ENCODE assay signal across 8 mouse cellular contexts in genomic region chr7:25674719-25675300, GRCm38 (mm10). TPM values are rescaled to one million over a fixed set of nuclear protein-coding genes. Genes with fewer than 3 reads are reported as not detected.
A peak's percentile ranks its signal among the peaks of the same experiment; 100 is the strongest.
DNase-seq lines count a peak whose midpoint lies in the region; ATAC-seq and TF ChIP-seq lines count a peak whose summit lies in the region.

Gene Tmem91, minus strand, starts transcription at chr7:25675166.

- H3K9me3 ChIP-seq in heart, embryonic 14.5 days (ENCODE audit: control insufficient read depth, low read length) = no peaks in the 10 kb centered on the region
- no peaks in the 10 kb centered on the region for H3K9me3 ChIP-seq in E14TG2a.4 (ENCODE audit: low read length)
- H3K9me3 ChIP-seq in forebrain, embryonic 12.5 days = no peaks in the 10 kb centered on the region
- H3K9me3 ChIP-seq in neural tube, embryonic 13.5 days = no peaks in the 10 kb centered on the region

- H3K27me3 ChIP-seq in heart, embryonic 14.5 days (ENCODE audit: control insufficient read depth, insufficient read depth, low read length) = peaks cover 29% of the 10 kb centered on the region
- H3K27me3 ChIP-seq in E14TG2a.4 (ENCODE audit: insufficient read depth, low read length) = peaks cover 46% of the 10 kb centered on the region
- H3K27me3 ChIP-seq in forebrain, embryonic 12.5 days = peaks cover 48% of the 10 kb centered on the region
- peaks cover 48% of the 10 kb centered on the region for H3K27me3 ChIP-seq in neural tube, embryonic 13.5 days

- H3K4me3 ChIP-seq in heart, embryonic 14.5 days (ENCODE audit: control insufficient read depth in 1 of 2, insufficient read depth in 1 of 2, low read depth in 1 of 2, low read length in 2 of 2) = peak within 1 kb of the TSS; percentile 20 to 27; a peak in 3 of 4 replicates
- peak within 1 kb of the TSS; percentile 81 for H3K4me3 ChIP-seq in E14TG2a.4 (replicated peaks; ENCODE audit: low read length)
- H3K4me3 ChIP-seq in forebrain, embryonic 12.5 days (replicated peaks) = peak within 1 kb of the TSS; percentile 31
- H3K4me3 ChIP-seq in neural tube, embryonic 13.5 days = peak within 1 kb of the TSS; percentile 43

- intact Hi-C loops in left cerebral cortex, postnatal 36 days (cut with DNase I) = no loop called here

- H3K36me3 ChIP-seq in heart, embryonic 14.5 days (ENCODE audit: control insufficient read depth, insufficient read depth, low read length) = no peaks in the 10 kb centered on the region
- H3K36me3 ChIP-seq in E14TG2a.4 (ENCODE audit: insufficient read depth, low read length) = peaks cover 24% of the 10 kb centered on the region
- no peaks in the 10 kb centered on the region for H3K36me3 ChIP-seq in forebrain, embryonic 12.5 days (replicated peaks)
- no peaks in the 10 kb centered on the region for H3K36me3 ChIP-seq in neural tube, embryonic 13.5 days

- TF ChIP-seq CTCF in E14TG2a.4 (conservative IDR thresholded peaks at IDR 0.05; ENCODE audit: low read length) = no peak

- H3K9ac ChIP-seq in heart, embryonic 14.5 days (ENCODE audit: low read length) = 0 out of 2 replicates have a peak within 1 kb of the TSS, but pooled peaks have one; percentile 6
- peak within 1 kb of the TSS; percentile 40; the same call in 1 of the 2 replicates for H3K9ac ChIP-seq in forebrain, embryonic 12.5 days
- peak within 1 kb of the TSS; percentile 70 for H3K9ac ChIP-seq in neural tube, embryonic 13.5 days

- DNase-seq in heart, adult 9 months (ENCODE audit: low spot score in 2 of 2) = no peak
- no peak for DNase-seq in left cerebral cortex, postnatal 36 days (ENCODE audit: low spot score in 2 of 2)
- DNase-seq in adipocyte (ENCODE audit: low spot score) = no peak
- DNase-seq in spleen, postnatal 36 days (ENCODE audit: low spot score in 2 of 2) = no peak

- no peak within 1 kb of the TSS for H3K27ac ChIP-seq in heart, embryonic 14.5 days (replicated peaks in 1 of 2; ENCODE audit: control insufficient read depth in 1 of 2, insufficient read depth in 1 of 2, low read depth in 2 of 2, low read length in 2 of 2)
- H3K27ac ChIP-seq in forebrain, embryonic 12.5 days = no peak within 1 kb of the TSS
- no peak within 1 kb of the TSS for H3K27ac ChIP-seq in neural tube, embryonic 13.5 days (replicated peaks)

- peaks cover 8 to 16% of the 10 kb centered on the region in 2 experiments; a peak in 2 of 4 replicates for H3K4me1 ChIP-seq in heart, embryonic 14.5 days (ENCODE audit: control insufficient read depth in 2 of 2, insufficient read depth in 2 of 2, low read length in 2 of 2)
- H3K4me1 ChIP-seq in E14TG2a.4 (replicated peaks; ENCODE audit: low read depth, low read length) = peaks cover 53% of the 10 kb centered on the region
- peaks cover 9% of the 10 kb centered on the region for H3K4me1 ChIP-seq in forebrain, embryonic 12.5 days
- peaks cover 25% of the 10 kb centered on the region for H3K4me1 ChIP-seq in neural tube, embryonic 13.5 days (replicated peaks)

- WGBS in heart, embryonic 14.5 days = 2% methylated on average over 29 of the region's 29 CpGs
- WGBS in forebrain, embryonic 12.5 days = 3% methylated on average over 29 of the region's 29 CpGs
- 3% methylated on average over 29 of the region's 29 CpGs for WGBS in neural tube, embryonic 13.5 days

- no peak for ATAC-seq in heart, embryonic 14.5 days (ENCODE audit: insufficient number of reproducible peaks, insufficient read depth, low FRiP score, low read depth)
- 0 out of 2 replicates have a peak, but pooled peaks have one; percentile 27 for ATAC-seq in forebrain, embryonic 12.5 days (ENCODE audit: low FRiP score)
- peak; percentile 28 for ATAC-seq in neural tube, embryonic 13.5 days (ENCODE audit: low read depth)

- peak within 1 kb of the TSS; percentile 59 for H3K4me2 ChIP-seq in heart, embryonic 14.5 days (ENCODE audit: low read length)
- peak within 1 kb of the TSS; percentile 50 for H3K4me2 ChIP-seq in forebrain, embryonic 12.5 days
- H3K4me2 ChIP-seq in neural tube, embryonic 13.5 days = peak within 1 kb of the TSS; percentile 65

RNA-seq across cellular contexts. Expression of gene Tmem91, which starts in this region (rescaled TPM):
- 1.6 and 2.2 TPM in 2 replicates for polyA plus RNA-seq in heart, embryonic 14.5 days (2014; fragmentation: Nextera tagmentation; extraction: Ambion mirVana)
- polyA plus RNA-seq in forebrain, embryonic 12.5 days (2016; fragmentation: Nextera tagmentation; extraction: Ambion mirVana) = 3.2 and 4.0 TPM in 2 replicates
- 10 to 100 TPM; 25.4 to 31.4 TPM for total RNA-seq in left cerebral cortex, postnatal 36 days (2021)
- polyA plus RNA-seq in neural tube, embryonic 13.5 days (2015; fragmentation: Nextera tagmentation; extraction: Ambion mirVana) = 13.1 and 14.3 TPM in 2 replicates

Comparison
In these comparisons a context has a peak if more than half of its experiments do, and no peak if none do; other contexts are left out.
1. H3K4me3 ChIP-seq: peak in every context shown above with its lines; median percentile 81 in E14TG2a.4; 43 in neural tube, embryonic 13.5 days; 31 in forebrain, embryonic 12.5 days; 24 in heart, embryonic 14.5 days.
2. H3K9ac ChIP-seq: peak in every context shown above with its lines; median percentile 70 in neural tube, embryonic 13.5 days; 40 in forebrain, embryonic 12.5 days; 6 in heart, embryonic 14.5 days.